16 mouse cellular contexts compared by ENCODE assay signal in the genomic region with DNA sequence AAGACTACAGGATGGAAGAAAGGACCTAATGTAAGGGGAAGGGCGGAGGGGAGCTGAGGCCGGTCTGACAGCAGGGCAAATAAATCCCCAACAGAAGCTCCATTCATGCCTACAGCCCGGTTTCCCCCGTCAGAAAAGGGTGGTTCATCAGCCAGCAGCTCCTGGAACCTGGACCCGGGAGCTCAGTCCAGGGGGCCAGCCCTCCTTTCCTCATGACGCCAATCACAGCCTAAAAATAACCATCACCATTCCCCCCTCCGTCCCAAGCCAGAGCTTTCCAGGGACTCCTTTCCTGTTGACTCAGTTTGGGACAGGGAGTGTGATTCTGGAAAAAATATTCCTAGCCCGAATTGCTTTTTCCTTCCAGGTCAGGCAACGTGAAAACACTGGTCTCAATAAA. TPM values are rescaled to one million over a fixed set of nuclear protein-coding genes. Genes with fewer than 3 reads are reported as not detected.
A peak's percentile ranks its signal among the peaks of the same experiment; 100 is the strongest.
DNase-seq lines count a peak whose midpoint lies in the region; ATAC-seq lines count a peak whose summit lies in the region.
"Had no signal": no experiment of that assay in that cellular context is flagged by ENCODE, and none has a peak within 500 bp of the region (broad histone marks: within the 10 kb centered on the region; RNA-seq: fewer than 3 reads in every experiment).

No protein-coding gene starts in this region.

- H3K36me3 ChIP-seq in heart, embryonic 10.5 days: no peaks in the 10 kb centered on the region
- no peaks in the 10 kb centered on the region for H3K36me3 ChIP-seq in limb, embryonic 15.5 days
- no peaks in the 10 kb centered on the region for H3K36me3 ChIP-seq in hindbrain, embryonic 12.5 days
- H3K36me3 ChIP-seq: midbrain, embryonic 12.5 days had no signal

- H3K4me2 ChIP-seq in limb, embryonic 15.5 days: 0 out of 2 replicates have a peak overlapping the region, but pooled peaks have one; percentile 7
- no peak overlapping the region for H3K4me2 ChIP-seq in hindbrain, embryonic 12.5 days (replicated peaks)
- H3K4me2 ChIP-seq: forebrain, embryonic 13.5 days; midbrain, embryonic 12.5 days had no signal

- no peaks in the 10 kb centered on the region for H3K9me3 ChIP-seq in heart, embryonic 10.5 days
- H3K9me3 ChIP-seq in limb, embryonic 15.5 days: no peaks in the 10 kb centered on the region
- H3K9me3 ChIP-seq in hindbrain, embryonic 12.5 days (replicated peaks): no peaks in the 10 kb centered on the region
- H3K9me3 ChIP-seq: forebrain, embryonic 13.5 days; midbrain, embryonic 12.5 days had no signal

- intact Hi-C loops in heart, postnatal 14 days (cut with DNase I): no loop called here

- peak overlapping the region; percentile 32 for H3K4me3 ChIP-seq in heart, embryonic 10.5 days
- H3K4me3 ChIP-seq in limb, embryonic 15.5 days: no peak overlapping the region
- no peak overlapping the region for H3K4me3 ChIP-seq in hindbrain, embryonic 12.5 days
- H3K4me3 ChIP-seq: forebrain, embryonic 13.5 days; midbrain, embryonic 12.5 days; myocyte had no signal

- H3K27ac ChIP-seq in heart, embryonic 10.5 days: peak overlapping the region; percentile 77
- peak overlapping the region; percentile 74 for H3K27ac ChIP-seq in limb, embryonic 15.5 days
- H3K27ac ChIP-seq in hindbrain, embryonic 12.5 days: no peak overlapping the region
- H3K27ac ChIP-seq: forebrain, embryonic 13.5 days; hindbrain, postnatal 0 days; macrophage; midbrain, embryonic 12.5 days had no signal

- ATAC-seq in limb, embryonic 15.5 days (ENCODE audit: insufficient number of reproducible peaks, low FRiP score, low TSS enrichment, low read depth): peak; percentile 55; the same call in 1 of the 2 replicates
- no peak for ATAC-seq in hindbrain, embryonic 12.5 days (ENCODE audit: low FRiP score)
- ATAC-seq: forebrain, embryonic 13.5 days; hindbrain, postnatal 0 days had no signal

- H3K27me3 ChIP-seq in heart, embryonic 10.5 days (ENCODE audit: insufficient read depth, poor library complexity, severe bottlenecking): no peaks in the 10 kb centered on the region
- H3K27me3 ChIP-seq in limb, embryonic 15.5 days: no peaks in the 10 kb centered on the region
- no peaks in the 10 kb centered on the region for H3K27me3 ChIP-seq in hindbrain, embryonic 12.5 days
- H3K27me3 ChIP-seq: forebrain, embryonic 13.5 days; midbrain, embryonic 12.5 days had no signal

- peak; percentile 5 to 23 for DNase-seq in kidney, postnatal 36 days
- no peak for DNase-seq in kidney, adult 8-10 months
- DNase-seq in heart, embryonic 10.5 days (ENCODE audit: low spot score): no peak
- DNase-seq in heart, postnatal 14 days: peak; percentile 37 to 59
- no peak for DNase-seq in thymus, postnatal 10 days (ENCODE audit: low spot score in 2 of 2)
- no peak for DNase-seq in ovary, postnatal 10 days (ENCODE audit: low spot score)
- DNase-seq: cerebellum, postnatal 14 days; kidney, adult 9 months; layer of hippocampus, postnatal 36 days had no signal

- H3K9ac ChIP-seq in limb, embryonic 15.5 days: no peak overlapping the region
- no peak overlapping the region for H3K9ac ChIP-seq in hindbrain, embryonic 12.5 days
- H3K9ac ChIP-seq: forebrain, embryonic 13.5 days; midbrain, embryonic 12.5 days had no signal

- peaks cover 11% of the 10 kb centered on the region for H3K4me1 ChIP-seq in heart, embryonic 10.5 days
- 0 out of 2 replicates have a peak, but pooled peaks cover 4% of the 10 kb centered on the region for H3K4me1 ChIP-seq in limb, embryonic 15.5 days
- H3K4me1 ChIP-seq in hindbrain, embryonic 12.5 days: no peaks in the 10 kb centered on the region; the same call in 1 of the 2 replicates
- H3K4me1 ChIP-seq: forebrain, embryonic 13.5 days; midbrain, embryonic 12.5 days had no signal

- 27% methylated on average over 9 of the region's 9 CpGs for WGBS in heart, embryonic 10.5 days
- 46% methylated on average over 9 of the region's 9 CpGs for WGBS in limb, embryonic 15.5 days
- 54% methylated on average over 9 of the region's 9 CpGs for WGBS in hindbrain, embryonic 12.5 days

RNA-seq across cellular contexts. Expression of a gene that starts 36.7 kb away (rescaled TPM):
- 0.08 and 0.20 TPM in 2 replicates for polyA plus RNA-seq in heart, embryonic 10.5 days (2016; fragmentation: Nextera tagmentation; extraction: Ambion mirVana)
- 1 to 10 TPM; 1.5 to 2.2 TPM for total RNA-seq in heart, postnatal 14 days (2021)
- polyA plus RNA-seq in limb, embryonic 15.5 days (2015; fragmentation: Nextera tagmentation; extraction: Ambion mirVana): 6.8 and 8.5 TPM in 2 replicates
- 0.39 and 0.65 TPM in 2 replicates for polyA plus RNA-seq in hindbrain, embryonic 12.5 days (2016; fragmentation: Nextera tagmentation; extraction: Ambion mirVana)
- polyA plus RNA-seq: forebrain, embryonic 13.5 days; macrophage had no signal

RNA-seq across cellular contexts. Expression of a gene that starts 54.7 kb away (rescaled TPM):
- polyA plus RNA-seq in heart, embryonic 10.5 days (2016; fragmentation: Nextera tagmentation; extraction: Ambion mirVana): 2.9 and 3.3 TPM in 2 replicates
- under 1 TPM; 0.17 to 0.33 TPM for total RNA-seq in heart, postnatal 14 days (2021)
- 0.12 and 0.20 TPM in 2 replicates for polyA plus RNA-seq in limb, embryonic 15.5 days (2015; fragmentation: Nextera tagmentation; extraction: Ambion mirVana)
- 0.77 and 1.3 TPM in 2 replicates for polyA plus RNA-seq in hindbrain, embryonic 12.5 days (2016; fragmentation: Nextera tagmentation; extraction: Ambion mirVana)
- polyA plus RNA-seq: macrophage had no signal

Comparison
In these comparisons a context has a peak if more than half of its experiments do, and no peak if none do; other contexts are left out.
1. DNase-seq: peak in kidney, postnatal 36 days (2 of 2) and heart, postnatal 14 days (2 of 2); none in kidney, adult 8-10 months (0 of 2), heart, embryonic 10.5 days (single experiment), thymus, postnatal 10 days (0 of 2) and ovary, postnatal 10 days (single experiment).